Mouse (Mus musculus): ENCODE results near the gene Iah1. TPM values are rescaled to one million over a fixed set of nuclear protein-coding genes. Genes with fewer than 3 reads are reported as not detected.

Gene Iah1
- total and polyA plus RNA-seq, 2 experiments from 2014 or later: 27.9 to 28.4 TPM

DNA sequence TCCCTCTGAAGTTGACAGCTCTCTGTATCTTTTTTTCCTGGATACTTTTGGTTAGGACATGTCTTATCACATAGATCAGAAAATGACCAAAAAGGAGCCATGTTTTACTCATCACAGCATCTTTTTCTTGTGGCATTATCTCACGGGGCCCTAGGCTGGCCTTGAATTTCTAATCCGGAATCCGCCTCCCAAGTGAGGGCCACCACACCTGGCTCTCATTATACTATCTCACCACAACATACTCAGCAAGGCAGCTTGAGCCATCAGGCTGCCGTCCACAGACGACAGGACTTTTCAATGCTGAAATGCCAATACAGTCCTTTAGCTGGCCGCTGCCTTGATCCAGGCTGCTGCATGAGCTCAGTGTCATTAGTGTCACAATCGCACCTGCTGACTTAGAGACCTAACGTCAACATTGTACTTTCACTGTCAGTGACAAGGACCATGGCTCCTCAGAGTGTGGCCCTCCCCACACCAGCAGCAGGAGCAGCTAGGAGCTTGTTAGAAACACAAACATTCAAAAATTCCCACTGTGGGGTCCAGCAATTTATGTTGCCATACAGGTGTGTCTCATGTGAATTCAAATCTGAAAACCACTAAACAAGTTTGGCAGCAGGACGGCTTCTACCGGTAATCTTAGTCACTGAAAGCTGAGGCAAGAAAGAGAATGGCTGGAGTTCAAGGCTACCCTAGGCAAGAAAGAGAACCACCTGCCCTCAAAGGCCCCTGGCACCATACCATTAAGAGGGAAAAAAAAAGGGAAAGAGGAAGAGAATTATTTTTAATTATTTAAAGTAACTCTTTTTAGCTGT is 48.6 kb downstream of the Iah1 start:
- no peak for DNase-seq
- no peak overlapping the region for H3K27ac ChIP-seq (ENCODE audit: low read depth, low read length)
- H3K4me2 ChIP-seq (ENCODE audit: low read depth): no peak overlapping the region
- H3K9me3 ChIP-seq (ENCODE audit: low read length): no peaks in the 10 kb centered on the region
- no peaks in the 10 kb centered on the region for H3K4me1 ChIP-seq (ENCODE audit: insufficient read depth)
- WGBS: 89% methylated on average over 10 of the region's 10 CpGs
- no peaks in the 10 kb centered on the region for H3K36me3 ChIP-seq (ENCODE audit: insufficient read depth)
- no peak for ATAC-seq
- no peak for TF ChIP-seq CTCF (IDR thresholded peaks at IDR 0.05; ENCODE audit: low read depth)
- no peaks in the 10 kb centered on the region for H3K27me3 ChIP-seq (ENCODE audit: insufficient read depth, low read length)
- H3K9ac ChIP-seq: no peak overlapping the region
- no peak overlapping the region for H3K4me3 ChIP-seq (ENCODE audit: low read depth, low read length)

DNA sequence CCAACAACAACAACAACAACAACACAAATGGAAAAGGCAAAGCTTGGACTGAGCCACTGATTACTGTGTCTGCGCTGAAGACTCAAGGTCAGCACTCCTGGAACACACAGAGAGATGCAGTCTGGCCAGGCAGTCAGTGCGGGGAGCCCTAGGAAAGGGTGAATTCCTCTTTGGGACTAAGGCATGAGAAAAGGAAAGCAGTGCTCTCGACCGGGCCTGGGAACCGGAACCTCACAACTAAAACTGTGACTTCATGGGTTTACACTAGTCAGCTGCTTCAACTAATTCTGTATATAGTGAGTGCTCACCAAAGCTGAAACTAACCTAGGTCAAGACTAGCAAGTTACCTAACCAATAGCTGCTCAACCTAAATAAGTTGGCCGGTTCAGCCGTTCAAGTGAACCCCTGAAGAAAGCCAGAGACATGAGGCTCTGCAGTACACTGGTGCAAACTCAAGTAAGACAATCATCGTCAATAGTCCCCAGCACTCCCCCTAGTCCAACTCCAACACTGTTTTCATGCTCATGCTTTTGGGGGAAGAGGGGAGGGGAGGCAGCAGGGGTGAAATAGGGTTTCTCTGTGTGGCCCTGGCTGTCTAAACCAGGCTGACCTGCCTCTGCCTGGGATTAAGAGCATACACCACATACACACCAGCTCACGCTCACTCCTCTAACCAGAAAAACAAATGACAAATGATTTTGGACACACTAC is 52.3 kb downstream of the Iah1 start:
- DNase-seq (no peak), ATAC-seq (no peak)
- Histone ChIP-seq H3K27me3 (ENCODE audit: insufficient read depth, low read length) (no peaks in the 10 kb centered on the region), H3K9me3 (ENCODE audit: low read length) (no peaks in the 10 kb centered on the region), H3K36me3 (ENCODE audit: insufficient read depth) (no peaks in the 10 kb centered on the region), H3K4me2 (ENCODE audit: low read depth) (no peak overlapping the region), H3K9ac (no peak overlapping the region), H3K4me3 (ENCODE audit: low read depth, low read length) (no peak overlapping the region), H3K4me1 (ENCODE audit: insufficient read depth) (no peaks in the 10 kb centered on the region), H3K27ac (ENCODE audit: low read depth, low read length) (no peak overlapping the region)
- no peak for TF ChIP-seq CTCF (IDR thresholded peaks at IDR 0.05; ENCODE audit: low read depth)
- 91% methylated on average over 9 of the region's 9 CpGs for WGBS

DNA sequence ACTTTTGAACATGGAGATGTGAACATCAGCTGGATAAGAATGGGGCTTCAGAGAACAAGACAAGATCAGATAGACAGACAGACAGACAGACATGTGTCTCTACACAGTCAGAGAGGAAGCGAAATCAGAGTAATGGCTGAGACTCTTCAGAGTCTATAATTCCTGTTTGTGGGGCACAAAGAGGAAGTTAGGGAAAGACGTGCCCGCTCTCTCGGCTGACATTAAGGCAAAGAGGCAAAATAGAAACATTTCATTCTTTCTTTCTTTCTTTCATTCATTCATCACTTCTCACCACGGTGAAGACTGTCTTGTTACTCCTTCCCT is 52.9 kb downstream of the Iah1 start:
- Histone ChIP-seq H3K36me3 (ENCODE audit: insufficient read depth) (no peaks in the 10 kb centered on the region), H3K4me3 (ENCODE audit: low read depth, low read length) (no peak overlapping the region), H3K4me2 (ENCODE audit: low read depth) (no peak overlapping the region), H3K4me1 (ENCODE audit: insufficient read depth) (no peaks in the 10 kb centered on the region; the same call in 1 of the 2 replicates), H3K9me3 (ENCODE audit: low read length) (no peaks in the 10 kb centered on the region), H3K27me3 (ENCODE audit: insufficient read depth, low read length) (no peaks in the 10 kb centered on the region), H3K9ac (no peak overlapping the region), H3K27ac (ENCODE audit: low read depth, low read length) (no peak overlapping the region)
- ATAC-seq: no peak
- TF ChIP-seq CTCF (IDR thresholded peaks at IDR 0.05; ENCODE audit: low read depth): no peak
- 95% methylated on average over 5 of the region's 5 CpGs for WGBS
- DNase-seq: no peak

DNA sequence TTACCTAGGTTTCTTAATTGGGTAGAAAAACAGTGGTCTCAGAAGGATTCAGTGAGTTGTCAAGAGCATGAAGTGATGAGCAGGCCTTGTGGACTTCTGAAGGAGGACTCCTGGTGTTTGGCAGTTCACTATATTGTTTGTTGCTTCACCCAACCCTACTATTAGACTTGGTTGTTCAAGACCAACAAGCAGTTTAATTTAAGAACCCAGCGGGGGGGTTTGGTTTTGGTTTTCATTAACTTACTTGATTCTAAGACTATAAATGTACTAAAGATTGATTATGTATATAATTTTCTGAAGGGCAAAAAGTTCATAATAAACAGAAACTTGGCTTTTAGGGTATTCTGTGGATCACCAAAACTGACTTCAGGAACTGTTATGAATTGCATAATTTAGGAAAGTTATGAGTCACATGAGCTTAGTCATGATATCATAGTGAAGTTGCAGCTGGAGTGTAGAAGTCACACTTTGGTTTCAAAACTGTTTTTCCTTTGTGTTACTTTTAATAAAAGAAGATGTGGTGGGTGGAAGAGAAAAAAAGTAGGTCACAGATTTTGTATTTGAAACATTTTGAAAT is 53.9 kb downstream of the Iah1 start:
- ATAC-seq (no peak), DNase-seq (no peak)
- H3K9ac ChIP-seq: no peak overlapping the region
- peaks cover 4% of the 10 kb centered on the region; the same call in 1 of the 2 replicates for H3K4me1 ChIP-seq (ENCODE audit: insufficient read depth)
- no peak overlapping the region for H3K27ac ChIP-seq (ENCODE audit: low read depth, low read length)
- no peaks in the 10 kb centered on the region for H3K36me3 ChIP-seq (ENCODE audit: insufficient read depth)
- H3K9me3 ChIP-seq (ENCODE audit: low read length): no peaks in the 10 kb centered on the region
- TF ChIP-seq CTCF (IDR thresholded peaks at IDR 0.05; ENCODE audit: low read depth): no peak
- no peaks in the 10 kb centered on the region for H3K27me3 ChIP-seq (ENCODE audit: insufficient read depth, low read length)
- 95% methylated on average over 1 of the region's 1 CpGs for WGBS
- no peak overlapping the region for H3K4me2 ChIP-seq (ENCODE audit: low read depth)
- H3K4me3 ChIP-seq (ENCODE audit: low read depth, low read length): no peak overlapping the region

DNA sequence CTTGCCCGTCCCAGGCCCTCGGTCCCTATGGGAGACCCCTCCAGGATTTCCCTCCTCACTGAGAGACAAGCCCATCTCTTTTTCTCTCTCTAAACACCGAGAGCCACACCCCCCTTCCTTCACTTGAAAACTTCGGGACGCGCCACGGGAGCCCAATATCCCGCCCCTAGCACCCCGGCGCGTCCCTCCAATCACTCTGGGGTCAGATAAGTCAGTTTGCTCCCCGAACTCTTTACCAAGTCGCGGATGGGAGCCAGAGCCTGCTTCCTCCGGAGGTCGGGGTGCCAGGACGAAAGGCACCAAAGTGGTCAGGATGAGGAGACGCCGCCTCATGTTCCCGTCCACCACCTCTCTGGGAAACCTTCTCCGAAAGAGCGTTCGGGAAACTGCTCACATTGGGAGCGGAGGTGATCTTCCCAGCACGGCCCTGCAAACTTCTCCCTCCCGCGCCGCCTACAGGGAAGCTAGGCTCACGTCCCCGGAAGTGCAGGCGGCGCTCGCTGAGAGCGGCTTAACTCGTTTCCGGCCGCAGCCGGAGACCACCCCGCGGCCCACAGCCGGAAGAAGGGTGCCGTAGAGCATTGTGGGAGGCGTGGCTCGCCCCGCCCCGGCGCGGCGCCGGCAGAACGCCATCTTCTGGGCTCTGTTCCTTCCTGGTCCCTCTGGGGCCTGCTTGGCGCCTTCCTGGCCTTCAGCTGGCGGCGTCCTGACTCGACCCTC is 57.1 kb downstream of the Iah1 start, which contains the start of gene Adam17:
Gene Adam17 (minus strand): TSS at position 533 of the 720 bp plus-strand sequence.
- DNase-seq (peak; percentile 98), ATAC-seq (peak; percentile 99)
- peak within 1 kb of the TSS; percentile 91 for H3K9ac ChIP-seq
- H3K4me3 ChIP-seq (ENCODE audit: low read depth, low read length): peak within 1 kb of the TSS; percentile 71
- no peaks in the 10 kb centered on the region for H3K27me3 ChIP-seq (ENCODE audit: insufficient read depth, low read length)
- WGBS: under 1% methylated on average over 55 of the region's 55 CpGs
- H3K4me1 ChIP-seq (ENCODE audit: insufficient read depth): peaks cover 4% of the 10 kb centered on the region; the same call in 1 of the 2 replicates
- H3K36me3 ChIP-seq (ENCODE audit: insufficient read depth): no peaks in the 10 kb centered on the region
- peak within 1 kb of the TSS; percentile 83 for H3K4me2 ChIP-seq (ENCODE audit: low read depth)
- H3K27ac ChIP-seq (ENCODE audit: low read depth, low read length): peak within 1 kb of the TSS; percentile 97
- peak; percentile 81 for TF ChIP-seq CTCF (IDR thresholded peaks at IDR 0.05; ENCODE audit: low read depth)
- no peaks in the 10 kb centered on the region for H3K9me3 ChIP-seq (ENCODE audit: low read length)

Other genes starting within 250 kb of the Iah1 start
- 49.2 and 50.4 TPM in 2 replicates for gene Cpsf3, start 31.0 kb upstream of the Iah1 start, total RNA-seq (2014; rRNA removed)
- gene Cpsf3, start 31.0 kb upstream of the Iah1 start, polyA plus RNA-seq (2015; fragmentation: Nextera tagmentation; extraction: Ambion mirVana): 68.3 and 79.6 TPM in 2 replicates
- 23.9 and 36.9 TPM in 2 replicates for gene Itgb1bp1, start 30.1 kb upstream of the Iah1 start, total RNA-seq (2014; rRNA removed)
- 37.4 and 40.2 TPM in 2 replicates for gene Itgb1bp1, start 30.1 kb upstream of the Iah1 start, polyA plus RNA-seq (2015; fragmentation: Nextera tagmentation; extraction: Ambion mirVana)
- 16.8 and 18.2 TPM in 2 replicates for gene Adam17, start 57.2 kb downstream of the Iah1 start, total RNA-seq (2014; rRNA removed)
- 8.2 and 11.5 TPM in 2 replicates for gene Adam17, start 57.2 kb downstream of the Iah1 start, polyA plus RNA-seq (2015; fragmentation: Nextera tagmentation; extraction: Ambion mirVana)
- gene Ywhaq, start 101.2 kb downstream of the Iah1 start, total RNA-seq (2014; rRNA removed): 738 and 806 TPM in 2 replicates
- 1,123 and 1,188 TPM in 2 replicates for gene Ywhaq, start 101.2 kb downstream of the Iah1 start, polyA plus RNA-seq (2015; fragmentation: Nextera tagmentation; extraction: Ambion mirVana)

Measured in forebrain, postnatal 0 days (tissue).